Mouse (Mus musculus) heart, adult 10 weeks (tissue): ENCODE measurements around the gene Olfr883. TPM values are rescaled to one million over a fixed set of nuclear protein-coding genes. Genes with fewer than 3 reads are reported as not detected.

ENCODE experiments used
- polyA plus RNA-seq: library from polyadenylated mRNA; stranded (reverse); fragments of 350-450 nt; fragmentation: Illumina TruSeq; extraction: RNeasy Lipid Tissue Mini Kit (QIAGEN cat#74804); gene quantifications from one replicate; pipeline ENCODE4 v1.2.3, GENCODE M21; 2014; ENCODE audit warnings: low read depth, low replicate concordance

Gene Olfr883
- polyA plus RNA-seq, result not detected

GRCm38 (mm10) chr9:38025508-38025907 is at the start of gene Olfr883:
Gene Olfr883 (plus strand): TSS chr9:38025808.

GRCm38 (mm10) chr9:37991525-37991924 is 34.1 kb upstream of the Olfr883 start, which contains the start of gene Olfr881:
Gene Olfr881 (plus strand): TSS chr9:37991825.

GRCm38 (mm10) chr9:38046255-38046654 is 20.6 kb downstream of the Olfr883 start, which contains the start of gene Olfr884:
Gene Olfr884 (plus strand): TSS chr9:38046555.

GRCm38 (mm10) chr9:38061022-38061421 is 35.4 kb downstream of the Olfr883 start, which contains the start of gene Olfr885:
Gene Olfr885 (plus strand): TSS chr9:38061322.

Other genes starting within 250 kb of the Olfr883 start
- not detected for gene Olfr876, start 222.8 kb upstream of the Olfr883 start, polyA plus RNA-seq
- gene Olfr877, start 171.5 kb upstream of the Olfr883 start, polyA plus RNA-seq, result not detected
- not detected for gene Olfr145, start 129.1 kb upstream of the Olfr883 start, polyA plus RNA-seq
- gene Olfr878, start 108.0 kb upstream of the Olfr883 start, polyA plus RNA-seq, result not detected
- gene Olfr881, start 34.0 kb upstream of the Olfr883 start, polyA plus RNA-seq, result not detected
- not detected for gene Olfr884, start 20.7 kb downstream of the Olfr883 start, polyA plus RNA-seq
- not detected for gene Olfr885, start 35.5 kb downstream of the Olfr883 start, polyA plus RNA-seq
- gene Olfr887, start 58.3 kb downstream of the Olfr883 start, polyA plus RNA-seq, result not detected
- not detected for gene Olfr888, start 82.3 kb downstream of the Olfr883 start, polyA plus RNA-seq
- not detected for gene Olfr889, start 89.4 kb downstream of the Olfr883 start, polyA plus RNA-seq
- not detected for gene Olfr890, start 116.7 kb downstream of the Olfr883 start, polyA plus RNA-seq
- gene Olfr891, start 155.0 kb downstream of the Olfr883 start, polyA plus RNA-seq, result not detected
- gene Olfr893, start 182.6 kb downstream of the Olfr883 start, polyA plus RNA-seq, result not detected
- gene Olfr894, start 192.2 kb downstream of the Olfr883 start, polyA plus RNA-seq, result not detected
- gene Olfr143, start 227.0 kb downstream of the Olfr883 start, polyA plus RNA-seq, result not detected
- gene Olfr895, start 242.0 kb downstream of the Olfr883 start, polyA plus RNA-seq, result not detected